Mouse (Mus musculus) limb, embryonic 11.5 days (tissue): ENCODE data around the gene Cd7. TPM values are rescaled to one million over a fixed set of nuclear protein-coding genes. Genes with fewer than 3 reads are reported as not detected.

Experiments used
- ATAC-seq: fragments of 200-750 bp; cut with Nextera tagmentation; 2 replicates; pipeline ENCODE4 v1.8.0; 2017; ENCODE audit warnings: low read depth; ENCODE audit not compliant: insufficient number of reproducible peaks, low FRiP score, low TSS enrichment
- DNase-seq: peaks from one replicate; pipeline ENCODE4 v3.0.0-alpha.2; 2015; ENCODE audit warnings: low spot score
- H3K27ac ChIP-seq: fragments of 300-500 bp; sonication (generic); replicated peaks from 2 replicates; pipeline ENCODE4 v1.5.1; 2014; ENCODE audit warnings: low read depth, mild to moderate bottlenecking, low read length
- H3K27me3 ChIP-seq: fragments of 300-500 bp; sonication (generic); 2 replicates; pipeline ENCODE4 v1.6.1; 2014; ENCODE audit warnings: mild to moderate bottlenecking, low read length, mixed read lengths; ENCODE audit not compliant: control insufficient read depth, insufficient read depth
- H3K36me3 ChIP-seq: fragments of 300-500 bp; sonication (generic); 2 replicates; pipeline ENCODE4 v1.6.1; 2014; ENCODE audit warnings: mild to moderate bottlenecking, low read length, moderate library complexity, mixed read lengths; ENCODE audit not compliant: control insufficient read depth, insufficient read depth
- H3K4me1 ChIP-seq: fragments of 300-500 bp; sonication (generic); 2 replicates; pipeline ENCODE4 v1.6.1; 2014; ENCODE audit warnings: low read length, mixed read lengths; ENCODE audit not compliant: control insufficient read depth, insufficient read depth
- H3K4me2 ChIP-seq: fragments of 300-500 bp; sonication (generic); 2 replicates; pipeline ENCODE4 v1.6.1; 2014; ENCODE audit warnings: low read depth, mild to moderate bottlenecking, moderate library complexity; ENCODE audit not compliant: severe bottlenecking
- H3K4me3 ChIP-seq: fragments of 300-500 bp; sonication (generic); 2 replicates; pipeline ENCODE4 v1.5.1; 2014; ENCODE audit warnings: low read depth, low read length
- H3K9ac ChIP-seq: fragments of 300-500 bp; sonication (generic); 2 replicates; pipeline ENCODE4 v1.6.1; 2014; ENCODE audit warnings: mild to moderate bottlenecking, low read length
- H3K9me3 ChIP-seq: fragments of 300-500 bp; sonication (generic); 2 replicates; pipeline ENCODE4 v1.6.1; 2016; ENCODE audit warnings: low read length; ENCODE audit not compliant: control insufficient read depth
- WGBS: fragments of 180-500 bp; shearing (Covaris S2); extraction: QIAGEN DNeasy Blood & Tissue Kit; methylation state at CpG from one replicate; pipeline ENCODE4 v1.1.7; 2014; 5-methylcytosine and 5-hydroxymethylcytosine counted together
- polyA plus RNA-seq: library from polyadenylated mRNA; unstranded; fragments of >200 nt; fragmentation: Nextera tagmentation; extraction: Ambion mirVana; gene quantifications from 2 replicates; pipeline ENCODE4 v1.2.1, GENCODE M21; 2014

Cd7 gene
- polyA plus RNA-seq, 1 experiment from 2014 or later: not detected

GRCm38 (mm10) chr11:121014896-121015300, 24.3 kb downstream of the Cd7 start:
- Histone ChIP-seq H3K27ac (no peak overlapping the region), H3K4me1 (no peaks in the 10 kb centered on the region), H3K9ac (no peak overlapping the region), H3K9me3 (no peaks in the 10 kb centered on the region), H3K4me2 (no peak overlapping the region), H3K27me3 (no peaks in the 10 kb centered on the region), H3K36me3 (no peaks in the 10 kb centered on the region), H3K4me3 (no peak overlapping the region)
- WGBS: 58% methylated on average over 19 of the region's 19 CpGs
- ATAC-seq: no peak
- DNase-seq: no peak

GRCm38 (mm10) chr11:121013656-121014055, 25.6 kb downstream of the Cd7 start:
- DNase-seq (no peak), ATAC-seq (no peak)
- H3K9ac ChIP-seq: no peak overlapping the region
- H3K4me1 ChIP-seq: no peaks in the 10 kb centered on the region
- H3K27ac ChIP-seq: no peak overlapping the region
- H3K36me3 ChIP-seq: no peaks in the 10 kb centered on the region
- 86% methylated on average over 7 of the region's 7 CpGs for WGBS
- no peaks in the 10 kb centered on the region for H3K9me3 ChIP-seq
- H3K4me2 ChIP-seq: no peak overlapping the region
- H3K4me3 ChIP-seq: no peak overlapping the region
- H3K27me3 ChIP-seq: no peaks in the 10 kb centered on the region

DNA sequence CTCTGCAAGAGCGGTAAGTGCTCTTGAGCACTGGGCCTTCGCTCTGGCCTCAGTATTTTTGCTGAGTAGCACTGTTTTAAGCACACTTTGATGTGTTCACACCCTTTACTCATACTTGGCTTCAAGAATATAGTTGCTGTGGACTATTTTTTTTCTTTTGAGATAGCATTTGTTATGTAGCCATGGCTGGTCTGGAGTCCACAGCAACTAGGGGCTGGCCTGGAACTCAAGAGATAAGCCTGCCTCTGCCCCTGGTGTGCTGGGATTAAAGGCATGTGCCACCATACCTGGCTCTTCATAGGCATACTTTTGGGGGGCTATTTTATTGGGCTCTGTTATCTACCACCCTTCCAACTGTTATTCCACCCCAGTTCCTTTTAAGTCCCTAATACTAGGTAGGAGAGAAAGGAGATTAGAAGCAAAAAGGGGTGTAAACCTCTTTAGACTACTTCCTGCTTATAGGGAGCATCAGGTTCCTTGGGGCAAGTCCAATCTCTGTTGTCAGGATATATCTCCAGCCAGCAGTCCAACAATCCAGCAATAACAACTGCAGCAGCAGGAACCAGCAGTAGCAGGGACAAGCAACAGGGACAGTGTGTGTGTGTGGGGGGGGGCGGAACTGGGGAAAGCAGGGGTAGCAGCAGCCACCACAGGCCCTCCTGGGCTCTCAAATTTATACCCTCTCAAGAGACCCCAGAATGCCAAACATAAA, 29.0 kb downstream of the Cd7 start:
- H3K27me3 ChIP-seq: no peaks in the 10 kb centered on the region
- ATAC-seq (no peak), DNase-seq (no peak)
- no peak overlapping the region for H3K4me2 ChIP-seq
- no peak overlapping the region for H3K27ac ChIP-seq
- WGBS: 91% methylated on average over 3 of the region's 3 CpGs
- H3K4me3 ChIP-seq: no peak overlapping the region
- H3K9ac ChIP-seq: no peak overlapping the region
- no peaks in the 10 kb centered on the region for H3K36me3 ChIP-seq
- no peaks in the 10 kb centered on the region for H3K9me3 ChIP-seq
- no peaks in the 10 kb centered on the region for H3K4me1 ChIP-seq

- Histone ChIP-seq H3K4me3 (no peak overlapping the region), H3K9me3 (no peaks in the 10 kb centered on the region), H3K9ac (no peak overlapping the region), H3K27me3 (no peaks in the 10 kb centered on the region), H3K36me3 (no peaks in the 10 kb centered on the region), H3K4me2 (no peak overlapping the region), H3K27ac (no peak overlapping the region), H3K4me1 (no peaks in the 10 kb centered on the region)
- WGBS: 70% methylated on average over 6 of the region's 6 CpGs
- no peak for DNase-seq
- no peak for ATAC-seq
Measured at GRCm38 (mm10) chr11:121006184-121006583, 33.0 kb downstream of the Cd7 start.

GRCm38 (mm10) chr11:121004281-121004680, 34.9 kb downstream of the Cd7 start:
- Histone ChIP-seq H3K27ac (no peak overlapping the region), H3K9ac (no peak overlapping the region), H3K4me1 (no peaks in the 10 kb centered on the region), H3K36me3 (no peaks in the 10 kb centered on the region), H3K4me2 (no peak overlapping the region), H3K27me3 (no peaks in the 10 kb centered on the region), H3K9me3 (no peaks in the 10 kb centered on the region), H3K4me3 (no peak overlapping the region)
- 77% methylated on average over 5 of the region's 5 CpGs for WGBS
- DNase-seq (no peak), ATAC-seq (no peak)

GRCm38 (mm10) chr11:121001966-121002365, 37.3 kb downstream of the Cd7 start:
- WGBS: 83% methylated on average over 4 of the region's 4 CpGs
- no peaks in the 10 kb centered on the region for H3K4me1 ChIP-seq
- no peak overlapping the region for H3K27ac ChIP-seq
- no peak overlapping the region for H3K4me2 ChIP-seq
- ATAC-seq (no peak), DNase-seq (no peak)
- no peaks in the 10 kb centered on the region for H3K36me3 ChIP-seq
- H3K27me3 ChIP-seq: no peaks in the 10 kb centered on the region
- H3K9me3 ChIP-seq: no peaks in the 10 kb centered on the region
- H3K9ac ChIP-seq: no peak overlapping the region
- H3K4me3 ChIP-seq: no peak overlapping the region

DNA sequence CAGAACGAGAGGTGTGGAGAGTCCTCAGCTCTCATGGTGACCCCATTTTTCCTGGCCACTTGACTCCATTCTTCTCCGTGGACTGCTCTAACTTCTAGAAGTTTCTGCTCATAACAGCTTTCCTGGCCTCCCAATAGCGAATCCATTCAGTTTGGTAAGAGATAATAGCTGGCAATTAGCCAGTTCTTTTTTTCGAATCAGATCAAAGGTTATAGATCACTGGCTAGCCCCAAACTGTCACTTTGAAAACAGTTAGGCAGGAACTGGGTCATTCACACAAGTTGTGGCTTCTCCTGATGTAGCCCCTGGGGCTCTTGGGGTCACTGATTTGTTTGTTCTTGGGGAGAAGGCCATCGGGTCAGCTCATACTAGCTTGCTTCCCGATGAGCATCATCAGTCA, 44.5 kb downstream of the Cd7 start:
- peaks cover 6% of the 10 kb centered on the region for H3K4me1 ChIP-seq
- H3K4me2 ChIP-seq: no peak overlapping the region
- H3K9ac ChIP-seq: no peak overlapping the region
- H3K27me3 ChIP-seq: no peaks in the 10 kb centered on the region
- DNase-seq (no peak), ATAC-seq (no peak)
- WGBS: 86% methylated on average over 6 of the region's 6 CpGs
- no peak overlapping the region for H3K27ac ChIP-seq
- no peaks in the 10 kb centered on the region; the same call in 1 of the 2 replicates for H3K36me3 ChIP-seq
- H3K9me3 ChIP-seq: no peaks in the 10 kb centered on the region
- H3K4me3 ChIP-seq: no peak overlapping the region

DNA sequence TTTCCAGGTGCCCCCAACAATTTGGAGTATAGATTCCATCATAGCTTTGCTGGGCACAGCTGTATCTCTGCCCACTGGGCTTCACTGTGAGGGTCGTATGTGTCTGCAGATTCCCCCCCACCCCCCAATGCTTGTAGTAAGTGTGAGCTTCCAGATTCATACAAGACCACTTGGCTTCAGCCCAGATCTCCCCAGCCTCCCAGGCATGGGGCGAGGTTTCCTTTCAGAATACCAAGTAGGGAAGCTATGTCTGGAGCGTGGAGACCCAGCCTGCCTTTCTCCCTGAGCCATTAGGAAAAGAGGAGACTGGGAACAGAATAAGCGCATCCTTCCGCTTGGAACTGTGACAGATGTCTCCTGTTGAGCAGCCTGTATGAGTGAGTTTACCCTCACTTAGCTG, 45.6 kb downstream of the Cd7 start:
- 92% methylated on average over 5 of the region's 5 CpGs for WGBS
- Histone ChIP-seq H3K36me3 (no peaks in the 10 kb centered on the region; the same call in 1 of the 2 replicates), H3K9me3 (no peaks in the 10 kb centered on the region), H3K9ac (no peak overlapping the region), H3K27me3 (no peaks in the 10 kb centered on the region), H3K4me3 (no peak overlapping the region), H3K4me1 (peaks cover 17% of the 10 kb centered on the region), H3K27ac (no peak overlapping the region), H3K4me2 (no peak overlapping the region)
- ATAC-seq (no peak), DNase-seq (no peak)

DNA sequence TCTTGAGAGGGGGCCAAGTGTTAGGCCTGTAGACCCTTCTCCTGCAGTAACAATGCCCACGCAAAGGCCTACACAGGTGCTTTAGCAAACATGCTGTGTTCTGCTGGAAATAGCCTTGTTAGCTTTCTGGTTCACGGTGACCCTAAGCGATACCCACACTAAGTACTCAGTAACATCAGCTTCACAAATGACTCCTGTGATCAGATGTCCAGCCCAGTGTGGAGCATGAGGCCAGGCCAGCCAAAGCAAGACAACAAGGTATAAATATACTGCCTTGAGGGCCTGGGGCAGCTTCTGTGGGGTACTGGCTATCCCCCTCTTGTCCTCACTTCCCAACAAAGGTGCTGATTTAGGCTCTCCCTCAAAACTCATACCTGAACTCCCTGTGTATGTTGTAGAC, 46.1 kb downstream of the Cd7 start:
- Histone ChIP-seq H3K27ac (no peak overlapping the region), H3K4me2 (no peak overlapping the region), H3K4me1 (peaks cover 20% of the 10 kb centered on the region), H3K9ac (no peak overlapping the region), H3K4me3 (no peak overlapping the region), H3K36me3 (no peaks in the 10 kb centered on the region; the same call in 1 of the 2 replicates), H3K27me3 (no peaks in the 10 kb centered on the region), H3K9me3 (no peaks in the 10 kb centered on the region)
- no peak for DNase-seq
- no peak for ATAC-seq
- 97% methylated on average over 3 of the region's 3 CpGs for WGBS
